Mouse (Mus musculus) cerebellum, adult 11-12 months (tissue): ENCODE data around the gene Cd1d1.
"Not testable (repeated sequence)": the region's sequence is repeated elsewhere in the genome, so short reads cannot be mapped to it uniquely, and the experiment has no call there.

Experiments used
- DNase-seq: peaks from one replicate; pipeline ENCODE4 v3.0.0; 2022

Cd1d1 gene

GRCm38 (mm10) chr3:86999415-86999740 lies at the start of gene Cd1d1:
TSS of gene Cd1d1 (minus strand) at chr3:86999441.
- no peak for DNase-seq

- no peak for DNase-seq
These were observed 48.6 kb upstream of the Cd1d1 start for GRCm38 (mm10) chr3:87047801-87048200.

GRCm38 (mm10) chr3:87041733-87042132 lies 42.5 kb upstream of the Cd1d1 start:
- DNase-seq = no peak

GRCm38 (mm10) chr3:87038500-87038899 lies 39.3 kb upstream of the Cd1d1 start:
- no peak for DNase-seq

GRCm38 (mm10) chr3:87034061-87034460 lies 34.8 kb upstream of the Cd1d1 start:
- DNase-seq = no peak

- DNase-seq = peak; percentile 25
These were observed 34.1 kb upstream of the Cd1d1 start for GRCm38 (mm10) chr3:87033357-87033756.

- DNase-seq = peak; percentile 15
These were observed 31.6 kb upstream of the Cd1d1 start for GRCm38 (mm10) chr3:87030855-87031254.

- no peak for DNase-seq
These were observed 18.5 kb upstream of the Cd1d1 start for GRCm38 (mm10) chr3:87017707-87018106.

GRCm38 (mm10) chr3:87017001-87017400 lies 17.8 kb upstream of the Cd1d1 start:
- no peak for DNase-seq

GRCm38 (mm10) chr3:87015931-87016330 lies 16.7 kb upstream of the Cd1d1 start:
- DNase-seq = no peak

- DNase-seq = not testable (repeated sequence)
These were observed 13.2 kb upstream of the Cd1d1 start for GRCm38 (mm10) chr3:87012406-87012805.

- not testable (repeated sequence) for DNase-seq
These were observed 9.0 kb upstream of the Cd1d1 start for GRCm38 (mm10) chr3:87008281-87008680.

- no peak for DNase-seq
These were observed 1.4 kb upstream of the Cd1d1 start for GRCm38 (mm10) chr3:87000676-87001075.

- DNase-seq = no peak
These were observed 810 bp upstream of the Cd1d1 start for GRCm38 (mm10) chr3:87000051-87000450.

GRCm38 (mm10) chr3:86998433-86999414 lies 517 bp downstream of the Cd1d1 start:
- DNase-seq = peak; percentile 13

GRCm38 (mm10) chr3:86996111-86996510 lies 3.1 kb downstream of the Cd1d1 start:
- DNase-seq = no peak

- DNase-seq = no peak
These were observed 3.9 kb downstream of the Cd1d1 start for GRCm38 (mm10) chr3:86995381-86995780.

GRCm38 (mm10) chr3:86986969-86987368 lies 12.3 kb downstream of the Cd1d1 start:
- DNase-seq = not testable (repeated sequence)

- no peak for DNase-seq
These were observed 12.8 kb downstream of the Cd1d1 start for GRCm38 (mm10) chr3:86986490-86986889.

- no peak for DNase-seq
These were observed 15.9 kb downstream of the Cd1d1 start for GRCm38 (mm10) chr3:86983382-86983781.

- DNase-seq = peak; percentile 36
These were observed 22.7 kb downstream of the Cd1d1 start for GRCm38 (mm10) chr3:86976546-86976945.

- no peak for DNase-seq
These were observed 24.1 kb downstream of the Cd1d1 start for GRCm38 (mm10) chr3:86975150-86975549.

- peak; percentile 58 for DNase-seq
These were observed 36.4 kb downstream of the Cd1d1 start for GRCm38 (mm10) chr3:86962665-86963435.

GRCm38 (mm10) chr3:86961395-86961669 lies 37.9 kb downstream of the Cd1d1 start:
- DNase-seq = no peak
